Mouse (Mus musculus) testis, adult 2 months (tissue): ENCODE results near the gene Fance.
"Not testable (repeated sequence)": the region's sequence is repeated elsewhere in the genome, so short reads cannot be mapped to it uniquely, and the experiment has no call there.

Experiments
- CTCF ChIP-seq: fragments of 200-500 bp; IDR thresholded peaks from 2 replicates; pipeline ENCODE4 v1.5.1; 2012; ENCODE audit warnings: low read depth, mild to moderate bottlenecking, inconsistent platforms, low read length, moderate library complexity; ENCODE audit not compliant: control insufficient read depth, insufficient read depth, insufficient replicate concordance
- POLR2A ChIP-seq: fragments of 200-500 bp; IDR thresholded peaks from 2 replicates; pipeline ENCODE4 v1.6.1; 2012; ENCODE audit warnings: low read depth, mild to moderate bottlenecking, inconsistent platforms, low read length, moderate library complexity; ENCODE audit not compliant: control insufficient read depth

DNA sequence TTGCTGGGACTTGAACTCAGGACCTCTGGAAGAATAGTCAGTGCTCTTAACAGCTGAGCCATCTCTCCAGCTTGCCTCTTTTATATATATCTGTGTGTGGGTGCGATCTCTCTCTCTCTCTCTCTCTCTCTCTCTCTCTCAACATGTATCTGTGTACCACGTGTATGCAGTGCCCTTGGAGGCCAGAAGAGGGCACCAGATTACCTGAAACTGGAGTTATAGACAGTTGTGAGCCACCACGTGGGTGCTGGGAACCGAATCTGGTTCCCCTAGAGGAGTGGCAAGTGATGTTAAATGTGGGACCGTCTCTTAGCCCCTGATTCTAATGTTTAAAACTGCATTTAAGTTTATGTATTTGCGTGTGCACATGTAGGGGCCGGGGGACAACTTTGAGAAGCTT, 11.1 kb downstream of the Fance start:
- TF ChIP-seq CTCF, result peak; percentile 19; the same call in 1 of the 2 replicates
- not testable (repeated sequence) for TF ChIP-seq POLR2A
